Mouse (Mus musculus) cortical plate, adult 2 months (tissue): ENCODE results near the gene Cpa3.

ENCODE experiments used
- CTCF ChIP-seq: fragments of 200-500 bp; IDR thresholded peaks from 2 replicates; pipeline ENCODE4 v1.5.1; 2011; ENCODE audit warnings: mild to moderate bottlenecking, control low read depth, low read length; ENCODE audit not compliant: insufficient read depth; ENCODE audit errors: extremely low read depth
- POLR2A ChIP-seq: fragments of 200-500 bp; IDR thresholded peaks from 2 replicates; pipeline ENCODE4 v1.6.1; 2011; ENCODE audit warnings: mild to moderate bottlenecking, low read length, control low read depth; ENCODE audit not compliant: insufficient read depth; ENCODE audit errors: extremely low read depth

- TF ChIP-seq CTCF (no peak), POLR2A (no peak)
Measured at GRCm38 (mm10) chr3:20167487-20167886, 74.5 kb downstream of the Cpa3 start.
